Mouse (Mus musculus) MEL (cell line): ENCODE measurements around the gene Pnpla3. TPM values are rescaled to one million over a fixed set of nuclear protein-coding genes. Genes with fewer than 3 reads are reported as not detected.

ENCODE experiments used
- DNase-seq: peaks from one replicate; pipeline ENCODE4 v3.0.0; 2011; ENCODE audit warnings: low read depth, low spot score
- H3K27ac ChIP-seq: 2 replicates; pipeline ENCODE4 v1.5.1; 2012; ENCODE audit warnings: low read depth, mild to moderate bottlenecking, control low read depth, low read length, moderate library complexity; ENCODE audit not compliant: control insufficient read depth
- H3K27me3 ChIP-seq, 2 experiments: fragments of 150-350 bp in 1 of 2; sonication (generic) in 1 of 2; 2 replicates each; pipeline ENCODE4 v1.6.1; 2012; ENCODE audit warnings: low read length in 2 of 2, mild to moderate bottlenecking in 2 of 2, improper control_type of control experiment in 1 of 2, moderate library complexity in 1 of 2; ENCODE audit not compliant: insufficient read depth in 2 of 2, control insufficient read depth in 1 of 2
- H3K36me3 ChIP-seq, 2 experiments: 2 replicates each; pipeline ENCODE4 v1.6.1; 2012 to 2014; ENCODE audit warnings: low read length in 2 of 2, improper control_type of control experiment in 1 of 2, inconsistent platforms in 1 of 2, mild to moderate bottlenecking in 1 of 2; ENCODE audit not compliant: insufficient read depth in 2 of 2, control insufficient read depth in 1 of 2
- H3K4me1 ChIP-seq, 2 experiments: fragments of 150-350 bp in 1 of 2; sonication (generic) in 1 of 2; 2 replicates each; pipeline ENCODE4 v1.6.1; 2012; ENCODE audit warnings: low read length in 2 of 2, improper control_type of control experiment in 1 of 2, mild to moderate bottlenecking in 1 of 2; ENCODE audit not compliant: insufficient read depth in 2 of 2, control insufficient read depth in 1 of 2
- H3K4me3 ChIP-seq, 2 experiments: fragments of 150-350 bp in 1 of 2; sonication (generic) in 1 of 2; 2 replicates each; pipeline ENCODE4 v1.5.1; 2012; ENCODE audit warnings: low read depth in 2 of 2, low read length in 2 of 2, mild to moderate bottlenecking in 2 of 2, moderate library complexity in 2 of 2, control low read depth in 1 of 2, improper control_type of control experiment in 1 of 2; ENCODE audit not compliant: control insufficient read depth in 1 of 2, insufficient read depth in 1 of 2
- H3K79me2 ChIP-seq: 2 replicates; pipeline ENCODE4 v1.6.1; 2012; ENCODE audit warnings: mild to moderate bottlenecking, low read length, moderate library complexity; ENCODE audit not compliant: control insufficient read depth, poor library complexity, insufficient read depth
- H3K9ac ChIP-seq: 2 replicates; pipeline ENCODE4 v1.6.1; 2012; ENCODE audit warnings: low read depth, mild to moderate bottlenecking, control low read depth, low read length, moderate library complexity; ENCODE audit not compliant: control insufficient read depth, poor library complexity, severe bottlenecking
- H3K9me3 ChIP-seq: fragments of 150-350 bp; sonication (generic); replicated peaks from 2 replicates; pipeline ENCODE4 v1.6.1; 2012; ENCODE audit warnings: mild to moderate bottlenecking, low read length, improper control_type of control experiment, moderate library complexity; ENCODE audit not compliant: insufficient read depth
- BHLHE40 ChIP-seq: IDR thresholded peaks from 2 replicates; pipeline ENCODE4 v1.6.1; 2012; ENCODE audit warnings: low read depth, mild to moderate bottlenecking, inconsistent platforms, low read length, improper control_type of control experiment, borderline replicate concordance
- CTCF ChIP-seq, 3 experiments: IDR thresholded peaks in 2 of 3; conservative IDR thresholded peaks in 1 of 3; 2 replicates each; pipeline ENCODE4 v1.5.1; 2011 to 2012; ENCODE audit warnings: low read length in 3 of 3, low read depth in 2 of 3, mild to moderate bottlenecking in 2 of 3, improper control_type of control experiment in 1 of 3, inconsistent platforms in 1 of 3, mixed read lengths in 1 of 3, moderate library complexity in 1 of 3; ENCODE audit not compliant: control insufficient read depth in 1 of 3, insufficient read depth in 1 of 3, poor library complexity in 1 of 3, severe bottlenecking in 1 of 3
- EP300 ChIP-seq, 2 experiments: IDR thresholded peaks; 2 replicates each; pipeline ENCODE4 v1.6.1; 2011; ENCODE audit warnings: improper control_type of control experiment in 2 of 2, low read length in 2 of 2, low read depth in 1 of 2, mild to moderate bottlenecking in 1 of 2
- ETS1 ChIP-seq: IDR thresholded peaks from 2 replicates; pipeline ENCODE4 v1.6.1; 2012; ENCODE audit warnings: low read depth, mild to moderate bottlenecking, inconsistent platforms, low read length, improper control_type of control experiment, moderate library complexity
- GABPA ChIP-seq: IDR thresholded peaks from 2 replicates; pipeline ENCODE4 v1.6.1; 2012; ENCODE audit warnings: low read depth, mild to moderate bottlenecking, inconsistent platforms, low read length, improper control_type of control experiment, moderate library complexity
- GATA1 ChIP-seq: IDR thresholded peaks from 2 replicates; pipeline ENCODE4 v1.6.1; 2011; ENCODE audit warnings: low read depth, low read length, improper control_type of control experiment
- HCFC1 ChIP-seq: IDR thresholded peaks from 2 replicates; pipeline ENCODE4 v1.6.1; 2012; ENCODE audit warnings: low read depth, mild to moderate bottlenecking, inconsistent platforms, low read length, improper control_type of control experiment, moderate library complexity
- JUND ChIP-seq: IDR thresholded peaks from 2 replicates; pipeline ENCODE4 v1.6.1; 2011; ENCODE audit warnings: low read depth, mild to moderate bottlenecking, improper control_type of control experiment, low read length
- MAZ ChIP-seq: IDR thresholded peaks from 2 replicates; pipeline ENCODE4 v1.6.1; 2012; ENCODE audit warnings: low read depth, mild to moderate bottlenecking, inconsistent platforms, low read length, improper control_type of control experiment
- MEF2A ChIP-seq: IDR thresholded peaks from 2 replicates; pipeline ENCODE4 v1.6.1; 2014; ENCODE audit warnings: low read depth, mild to moderate bottlenecking, inconsistent platforms, low read length, improper control_type of control experiment; ENCODE audit not compliant: poor library complexity, insufficient replicate concordance, severe bottlenecking; ENCODE audit errors: extremely low read depth
- NRF1 ChIP-seq: IDR thresholded peaks from 2 replicates; pipeline ENCODE4 v1.6.1; 2014; ENCODE audit warnings: low read depth, mild to moderate bottlenecking, inconsistent platforms, low read length, improper control_type of control experiment, moderate library complexity; ENCODE audit not compliant: poor library complexity, insufficient read depth, severe bottlenecking
- POLR2A ChIP-seq, 2 experiments: IDR thresholded peaks; 2 replicates each; pipeline ENCODE4 v1.6.1; 2011 to 2012; ENCODE audit warnings: low read length in 2 of 2, mild to moderate bottlenecking in 2 of 2, control low read depth in 1 of 2, improper control_type of control experiment in 1 of 2, low read depth in 1 of 2, moderate library complexity in 1 of 2; ENCODE audit not compliant: control insufficient read depth in 1 of 2, insufficient read depth in 1 of 2, poor library complexity in 1 of 2
- RAD21 ChIP-seq: IDR thresholded peaks from 2 replicates; pipeline ENCODE4 v1.6.1; 2011; ENCODE audit warnings: mild to moderate bottlenecking, low read depth, low read length, improper control_type of control experiment
- SMC3 ChIP-seq: IDR thresholded peaks from 2 replicates; pipeline ENCODE4 v1.6.1; 2011; ENCODE audit warnings: low read depth, low read length, improper control_type of control experiment
- TCF12 ChIP-seq: IDR thresholded peaks from 2 replicates; pipeline ENCODE4 v1.6.1; 2014; ENCODE audit warnings: low read depth, mild to moderate bottlenecking, inconsistent platforms, low read length, improper control_type of control experiment, moderate library complexity
- UBTF ChIP-seq: IDR thresholded peaks from 2 replicates; pipeline ENCODE4 v1.6.1; 2012; ENCODE audit warnings: low read depth, mild to moderate bottlenecking, inconsistent platforms, low read length, improper control_type of control experiment, moderate library complexity, borderline replicate concordance; ENCODE audit not compliant: insufficient read depth
- USF1 ChIP-seq: IDR thresholded peaks from 2 replicates; pipeline ENCODE4 v1.6.1; 2014; ENCODE audit warnings: low read depth, mild to moderate bottlenecking, inconsistent platforms, low read length, improper control_type of control experiment, moderate library complexity
- ZC3H11A ChIP-seq: IDR thresholded peaks from 2 replicates; pipeline ENCODE4 v1.6.1; 2012; ENCODE audit warnings: low read depth, mild to moderate bottlenecking, inconsistent platforms, low read length, improper control_type of control experiment
- ZKSCAN1 ChIP-seq: IDR thresholded peaks from 2 replicates; pipeline ENCODE4 v1.6.1; 2012; ENCODE audit warnings: low read depth, mild to moderate bottlenecking, inconsistent platforms, low read length, improper control_type of control experiment, moderate library complexity
- ZNF384 ChIP-seq: IDR thresholded peaks from 2 replicates; pipeline ENCODE4 v1.6.1; 2012; ENCODE audit warnings: low read depth, mild to moderate bottlenecking, inconsistent platforms, low read length, improper control_type of control experiment
- polyA plus RNA-seq, 2 experiments: library from polyadenylated mRNA; stranded (reverse) in 1 of 2; unstranded in 1 of 2; fragments of >175 nt in 1 of 2; fragments of >200 nt in 1 of 2; gene quantifications; 2 replicates each; pipeline versions ENCODE4 v1.2.1 to v1.2.4; 2012; ENCODE audit warnings: low replicate concordance in 2 of 2, low read depth in 1 of 2; ENCODE audit not compliant: insufficient read length in 2 of 2, insufficient read depth in 1 of 2, missing spikeins in 1 of 2
- total RNA-seq: library from RNA; depleted of rRNA; stranded (reverse); fragments of 300-350 nt; gene quantifications from 2 replicates; pipeline ENCODE4 v1.2.3, GENCODE M21; 2012

Gene Pnpla3
- total and polyA plus RNA-seq, 3 experiments, result not detected

- TF ChIP-seq NRF1, result no peak
- no peak for TF ChIP-seq ZKSCAN1
- TF ChIP-seq BHLHE40, result no peak
- TF ChIP-seq UBTF, result no peak
- TF ChIP-seq ZC3H11A, result no peak
Measured at GRCm38 (mm10) chr15:84126447-84126846, 41.2 kb upstream of the Pnpla3 start (continued).

- Histone ChIP-seq H3K9me3 (no peaks in the 10 kb centered on the region), H3K4me3 (no peak overlapping the region), H3K9ac (no peak overlapping the region), H3K4me1 (no peaks in the 10 kb centered on the region), H3K79me2 (no peaks in the 10 kb centered on the region), H3K27me3 (no peaks in the 10 kb centered on the region), H3K27ac (no peak overlapping the region), H3K36me3 (no peaks in the 10 kb centered on the region)
- no peak for TF ChIP-seq USF1
- no peak for TF ChIP-seq HCFC1
- no peak for TF ChIP-seq POLR2A (IDR thresholded peaks at IDR 0.05; ENCODE audit: control insufficient read depth in 1 of 2, insufficient read depth in 1 of 2, low read depth in 1 of 2, low read length in 2 of 2, poor library complexity in 1 of 2)
- TF ChIP-seq MAZ, result no peak
- TF ChIP-seq GATA1, result no peak
- TF ChIP-seq JUND, result no peak
- no peak for TF ChIP-seq ZC3H11A
- no peak for TF ChIP-seq EP300 (IDR thresholded peaks at IDR 0.05; ENCODE audit: low read depth in 1 of 2, low read length in 2 of 2)
- TF ChIP-seq ETS1, result no peak
- TF ChIP-seq ZNF384, result no peak
- TF ChIP-seq SMC3, result no peak
- no peak for TF ChIP-seq MEF2A
- no peak for TF ChIP-seq CTCF (IDR thresholded peaks at IDR 0.05 in 2 of 3, conservative IDR thresholded peaks at IDR 0.05 in 1 of 3; ENCODE audit: control insufficient read depth in 1 of 3, insufficient read depth in 1 of 3, low read depth in 2 of 3, low read length in 3 of 3, poor library complexity in 1 of 3, severe bottlenecking in 1 of 3)
- TF ChIP-seq ZKSCAN1, result no peak
- TF ChIP-seq TCF12, result no peak
- TF ChIP-seq NRF1, result no peak
- TF ChIP-seq UBTF, result no peak
- TF ChIP-seq RAD21, result no peak
- no peak for TF ChIP-seq GABPA
- peak; percentile 9 for DNase-seq
Measured at GRCm38 (mm10) chr15:84126871-84127270, 40.8 kb upstream of the Pnpla3 start.
